Mouse (Mus musculus) liver, adult (tissue): Measurements from ENCODE around the gene Car15.

ENCODE experiments used
- GATA4 ChIP-seq: IDR thresholded peaks from 2 replicates; pipeline ENCODE4 v1.6.1; 2014; ENCODE audit warnings: mild to moderate bottlenecking, low read length; ENCODE audit not compliant: insufficient replicate concordance

Gene Car15

GRCm38 (mm10) chr16:17838051-17838450 lies at the start of gene Car15:
TSS of gene Car15 (minus strand) at chr16:17838364.
- no peak for TF ChIP-seq GATA4

GRCm38 (mm10) chr16:17884116-17884515 lies 46.0 kb upstream of the Car15 start:
- TF ChIP-seq GATA4 = no peak

- no peak for TF ChIP-seq GATA4
Observed at GRCm38 (mm10) chr16:17882196-17882595, 44.0 kb upstream of the Car15 start.

- no peak for TF ChIP-seq GATA4
Observed at GRCm38 (mm10) chr16:17879571-17879970, 41.4 kb upstream of the Car15 start.

- TF ChIP-seq GATA4 = no peak
Observed at GRCm38 (mm10) chr16:17876096-17876495, 37.9 kb upstream of the Car15 start.

GRCm38 (mm10) chr16:17875174-17875573 lies 37.0 kb upstream of the Car15 start:
- TF ChIP-seq GATA4 = no peak

- no peak for TF ChIP-seq GATA4
Observed at GRCm38 (mm10) chr16:17872995-17873394, 34.8 kb upstream of the Car15 start.

GRCm38 (mm10) chr16:17871248-17871647 lies 33.1 kb upstream of the Car15 start:
- TF ChIP-seq GATA4 = no peak

GRCm38 (mm10) chr16:17865770-17866169 lies 27.6 kb upstream of the Car15 start:
- TF ChIP-seq GATA4 = no peak

GRCm38 (mm10) chr16:17865293-17865692 lies 27.1 kb upstream of the Car15 start:
- no peak for TF ChIP-seq GATA4

- TF ChIP-seq GATA4 = no peak
Observed at GRCm38 (mm10) chr16:17858592-17858991, 20.4 kb upstream of the Car15 start.

GRCm38 (mm10) chr16:17857157-17857556 lies 19.0 kb upstream of the Car15 start:
- no peak for TF ChIP-seq GATA4

GRCm38 (mm10) chr16:17853263-17853662 lies 15.1 kb upstream of the Car15 start:
- no peak for TF ChIP-seq GATA4

- TF ChIP-seq GATA4 = no peak
Observed at GRCm38 (mm10) chr16:17851860-17852259, 13.7 kb upstream of the Car15 start.

- no peak for TF ChIP-seq GATA4
Observed at GRCm38 (mm10) chr16:17851331-17851730, 13.2 kb upstream of the Car15 start.

- TF ChIP-seq GATA4 = no peak
Observed at GRCm38 (mm10) chr16:17849486-17849885, 11.3 kb upstream of the Car15 start.

GRCm38 (mm10) chr16:17848928-17849327 lies 10.8 kb upstream of the Car15 start:
- TF ChIP-seq GATA4 = no peak

GRCm38 (mm10) chr16:17848431-17848830 lies 10.3 kb upstream of the Car15 start:
- no peak for TF ChIP-seq GATA4
